Mouse (Mus musculus) thymus, adult 2 months (tissue): ENCODE results near the gene Slc9b1.

Experiments
- CTCF ChIP-seq: fragments of 200-500 bp; IDR thresholded peaks from 2 replicates; pipeline ENCODE4 v1.5.1; 2012; ENCODE audit warnings: mild to moderate bottlenecking, control low read depth, low read length, moderate library complexity, borderline replicate concordance; ENCODE audit not compliant: control insufficient read depth, poor library complexity, insufficient read depth; ENCODE audit errors: extremely low read depth
- POLR2A ChIP-seq: fragments of 200-500 bp; IDR thresholded peaks from 2 replicates; pipeline ENCODE4 v1.6.1; 2012; ENCODE audit warnings: mild to moderate bottlenecking, low read length, control low read depth, moderate library complexity; ENCODE audit not compliant: control insufficient read depth, poor library complexity, insufficient read depth; ENCODE audit errors: extremely low read depth

GRCm38 (mm10) chr3:135423608-135424212, 75.9 kb downstream of the Slc9b1 start, which contains the start of gene Cisd2:
- no peak for TF ChIP-seq CTCF
- no peak for TF ChIP-seq POLR2A
